Mouse (Mus musculus): Measurements from ENCODE around the gene Prr15l.
A peak's percentile ranks its signal among the peaks of the same experiment; 100 is the strongest.

Prr15l gene

DNA sequence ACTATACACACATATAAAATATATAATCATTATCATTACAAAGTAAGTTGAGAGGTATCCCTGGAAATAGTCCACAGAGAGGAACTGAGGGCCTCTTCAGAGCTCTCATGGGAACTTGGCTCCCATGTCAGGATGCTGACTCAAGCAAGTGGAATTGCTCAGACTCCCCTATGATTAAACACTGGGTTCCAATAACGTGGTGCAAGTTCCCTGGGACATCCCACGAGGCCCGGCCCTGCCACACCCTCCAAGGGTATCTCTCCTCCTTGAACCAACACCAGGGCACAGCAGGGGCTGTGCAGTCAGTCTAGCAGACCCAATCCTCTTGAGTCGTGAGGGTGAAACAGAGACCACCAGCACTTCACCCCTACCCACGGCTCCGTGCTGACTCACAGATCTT, 8.9 kb upstream of the Prr15l start:
- no peak for DNase-seq (ENCODE audit: low read depth, low spot score)

DNA sequence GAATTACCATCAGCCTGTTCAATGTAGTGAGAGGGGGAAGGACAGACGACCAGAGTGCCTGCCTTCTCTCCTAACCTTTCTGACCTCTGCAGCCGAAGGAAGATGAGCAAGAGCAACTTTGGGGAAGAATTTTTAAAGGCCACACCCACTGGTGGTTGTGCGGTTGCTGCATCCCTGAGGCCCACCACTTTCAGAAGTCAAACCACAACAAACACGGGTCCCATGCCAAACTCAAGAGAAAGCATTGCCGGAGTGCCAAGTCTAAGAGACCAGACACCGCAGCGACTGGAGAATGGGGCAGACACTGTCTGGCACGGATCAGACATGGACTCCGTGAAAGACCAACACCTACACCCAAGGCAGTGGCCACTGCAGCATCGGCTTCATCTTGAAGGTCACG, 3.0 kb upstream of the Prr15l start:
- DNase-seq (ENCODE audit: low read depth, low spot score) = no peak

DNA sequence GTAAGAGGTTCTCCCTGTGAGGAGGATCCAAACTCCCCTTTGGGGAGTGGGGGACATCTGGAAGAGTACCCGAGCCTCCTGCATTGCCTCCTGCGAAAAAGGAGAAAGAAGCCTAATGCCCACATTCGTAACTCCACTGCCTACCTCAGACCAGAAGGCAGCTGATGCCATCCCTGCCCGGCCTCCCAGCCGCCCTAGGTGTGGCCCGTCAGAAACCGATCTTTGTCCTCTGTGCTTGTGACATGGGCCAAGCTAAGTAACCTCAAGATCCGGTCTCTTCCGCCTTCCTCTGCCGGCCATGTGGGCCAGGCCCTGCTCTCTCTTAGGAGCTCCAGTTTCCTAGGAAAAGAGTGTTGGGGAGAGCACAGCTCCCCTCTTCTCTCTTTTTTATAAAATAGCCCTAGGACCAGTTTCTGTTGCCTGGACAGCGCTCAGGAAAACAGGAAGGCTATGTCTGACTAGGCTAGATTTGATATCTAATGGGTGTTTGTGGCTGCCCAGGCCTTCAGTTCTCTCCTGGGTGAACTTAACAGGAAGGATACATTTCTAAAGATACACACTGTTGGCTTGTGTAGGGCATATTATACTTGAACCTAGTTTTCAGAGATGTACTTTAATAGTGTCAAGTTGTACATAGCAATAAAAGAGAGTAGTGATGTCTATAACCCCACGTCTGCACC, 2.3 kb upstream of the Prr15l start:
- no peak for DNase-seq (ENCODE audit: low read depth, low spot score)

DNA sequence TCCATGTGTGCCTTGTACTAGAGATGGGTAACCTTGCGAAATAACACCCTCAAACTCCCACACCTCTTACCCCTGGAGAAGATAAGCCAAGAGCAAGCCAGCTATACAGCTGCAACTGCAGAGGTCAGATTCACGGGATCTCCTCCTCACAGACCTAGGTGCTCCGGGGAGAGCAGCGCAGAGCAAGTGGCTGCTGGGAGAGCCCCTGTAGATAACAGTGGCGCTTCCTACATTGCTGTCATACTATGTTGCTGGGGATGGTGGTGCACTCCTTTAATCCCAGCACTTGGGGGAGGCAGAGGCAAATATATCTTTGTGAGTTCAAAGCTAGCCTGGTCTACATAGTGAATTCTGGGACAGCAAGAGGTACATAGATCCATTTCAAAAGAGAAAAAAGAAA, 1.3 kb upstream of the Prr15l start:
- DNase-seq (ENCODE audit: low read depth, low spot score) = no peak

DNA sequence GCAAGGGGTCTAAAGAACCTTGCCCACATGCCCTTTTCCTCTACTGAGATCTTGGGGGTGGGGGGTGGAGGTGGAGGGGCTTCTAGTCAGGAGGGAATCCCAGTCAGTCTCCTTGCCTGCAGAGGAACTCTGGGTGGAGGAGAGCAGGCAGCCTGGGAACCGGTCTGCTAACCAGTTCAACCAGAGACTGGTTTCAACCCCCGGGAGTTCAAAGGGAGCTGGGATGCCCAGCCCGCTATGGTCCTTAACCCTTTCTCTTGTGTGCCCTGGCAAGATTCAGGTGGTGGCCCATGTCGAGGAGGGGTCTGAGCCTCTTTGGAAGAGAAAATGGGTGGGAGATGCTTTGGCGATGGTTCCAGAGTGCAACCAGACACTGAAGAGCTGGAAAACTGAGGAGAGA, 787 bp downstream of the Prr15l start:
- DNase-seq (ENCODE audit: low read depth, low spot score) = no peak

DNA sequence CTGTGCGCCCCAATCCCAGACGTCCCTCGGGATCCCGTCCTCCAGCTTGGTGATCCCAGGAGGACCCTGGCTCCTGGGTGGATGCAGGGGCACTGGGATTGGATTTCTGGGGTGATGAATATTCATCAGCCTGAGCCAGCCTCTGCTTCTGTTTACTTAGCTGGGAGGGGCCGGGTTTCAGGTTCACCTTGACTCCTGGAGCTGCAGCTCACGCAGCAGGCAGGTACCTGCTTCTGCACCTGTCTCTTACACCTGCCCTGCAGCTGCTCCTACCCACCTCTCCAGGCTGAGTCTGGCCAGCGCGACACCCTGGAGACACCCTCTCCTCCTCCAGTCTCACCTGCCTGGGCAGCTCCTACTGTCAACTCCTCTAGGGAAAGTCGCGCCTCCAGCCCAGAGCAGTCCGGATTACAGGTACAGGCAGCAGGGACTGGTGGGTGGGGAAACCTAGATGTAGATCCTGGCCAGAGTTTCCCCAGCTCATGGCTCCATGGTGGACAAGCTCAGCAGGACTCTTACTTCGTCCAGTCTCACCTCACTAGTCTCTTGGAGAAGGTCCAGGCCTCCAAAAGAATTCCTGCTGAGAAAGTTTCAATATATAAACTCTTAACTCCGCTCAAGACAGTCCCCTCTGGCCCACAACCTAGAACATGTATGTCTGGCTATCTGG, 1.3 kb downstream of the Prr15l start:
- no peak for DNase-seq (ENCODE audit: low read depth, low spot score)

DNA sequence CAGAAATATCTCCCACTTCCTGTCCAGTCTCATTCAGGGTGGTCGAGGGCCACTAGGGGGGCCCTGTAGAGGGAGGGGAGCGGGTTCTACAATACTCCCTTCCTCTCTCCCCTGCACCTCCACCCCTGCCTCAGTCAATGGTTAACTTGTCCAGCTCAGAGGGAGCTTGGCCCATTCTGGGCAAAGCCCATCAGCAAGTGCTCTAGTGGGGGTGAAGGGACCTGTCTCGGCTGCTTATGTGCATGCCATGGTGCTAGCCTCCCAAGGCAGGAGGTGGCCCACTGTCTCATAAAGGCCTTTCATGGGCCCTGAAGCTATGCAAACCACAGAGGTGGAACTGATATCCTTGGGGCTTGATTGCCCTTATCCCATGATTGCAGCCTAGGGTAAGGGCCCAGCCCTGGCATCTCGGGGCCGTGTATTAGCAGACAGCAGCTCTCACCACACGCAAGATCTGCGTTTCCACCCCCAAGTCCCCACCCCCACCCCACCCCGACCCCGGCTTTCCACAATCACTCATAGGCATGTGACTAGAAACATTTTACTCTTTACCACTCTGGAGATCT, 1.9 kb downstream of the Prr15l start:
- DNase-seq (ENCODE audit: low read depth, low spot score) = no peak

DNA sequence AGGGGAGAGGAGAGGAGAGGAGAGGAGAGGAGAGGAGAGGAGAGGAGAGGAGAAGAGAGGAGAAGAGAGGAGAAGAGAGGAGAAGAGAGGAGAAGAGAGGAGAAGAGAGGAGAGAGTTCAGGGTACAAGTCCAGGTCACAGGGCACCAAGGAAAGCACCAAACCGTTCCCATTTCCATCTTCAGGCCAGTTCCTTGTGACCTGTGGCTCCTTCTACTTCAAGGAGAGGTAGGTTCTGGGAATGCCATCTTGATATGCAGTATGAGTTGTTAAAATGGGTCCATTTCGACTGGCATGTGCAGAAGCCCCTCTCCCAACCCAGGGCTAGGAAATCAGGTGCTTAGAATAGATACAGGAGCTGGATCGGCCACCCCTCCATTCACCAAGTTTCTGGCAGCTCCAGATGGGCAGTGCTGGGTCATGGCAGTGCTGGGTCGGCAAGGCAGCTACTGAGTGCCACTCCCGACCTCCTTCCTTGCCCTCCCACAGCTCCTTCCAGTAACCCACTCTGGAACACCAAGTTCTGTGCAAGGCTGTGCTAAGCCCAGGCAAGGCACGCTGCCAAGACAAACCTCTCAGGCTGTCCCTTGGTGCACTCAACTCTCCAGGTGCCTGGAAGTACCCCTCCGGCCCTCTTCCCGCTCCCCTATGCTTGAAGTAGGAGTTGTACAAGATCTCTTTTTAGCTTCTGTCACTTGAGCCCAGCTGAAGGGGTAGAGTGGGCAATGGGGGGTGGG, 3.6 kb downstream of the Prr15l start:
- DNase-seq (ENCODE audit: low read depth, low spot score) = no peak

DNA sequence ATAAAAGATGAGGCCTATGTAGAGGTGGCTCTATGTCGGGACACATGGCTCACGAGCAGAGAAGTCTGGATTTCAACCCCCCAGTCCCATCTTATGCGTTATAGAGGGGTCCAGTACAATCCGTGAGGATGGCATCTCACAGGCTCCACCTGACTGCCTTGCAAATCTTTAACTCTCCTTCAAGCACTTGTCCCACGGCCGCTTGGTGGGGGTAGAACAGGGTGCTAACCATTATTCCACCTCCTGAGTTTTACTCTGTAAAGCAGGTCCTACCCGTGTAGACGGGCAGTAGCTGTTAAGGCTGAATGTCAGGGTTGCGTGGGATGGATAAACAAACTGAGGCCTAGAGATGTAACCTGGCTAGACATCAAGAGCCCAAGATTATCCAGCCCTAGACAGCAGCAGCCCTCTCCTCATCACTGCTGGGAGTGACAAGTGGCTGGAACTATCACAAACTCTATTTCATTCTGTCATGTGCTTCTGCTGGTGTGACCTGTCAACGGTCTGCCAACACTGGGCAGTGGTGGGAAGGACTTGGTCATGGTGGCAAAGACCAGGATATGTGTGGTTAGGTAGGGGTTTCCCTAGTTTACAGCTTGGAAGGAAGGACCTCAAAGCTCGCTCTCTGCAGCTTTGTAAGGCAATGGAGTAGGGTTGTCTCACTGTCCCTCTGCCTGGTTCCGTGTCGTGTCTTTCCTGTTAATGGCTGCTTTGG, 5.8 kb downstream of the Prr15l start:
- no peak for DNase-seq (ENCODE audit: low read depth, low spot score)

DNA sequence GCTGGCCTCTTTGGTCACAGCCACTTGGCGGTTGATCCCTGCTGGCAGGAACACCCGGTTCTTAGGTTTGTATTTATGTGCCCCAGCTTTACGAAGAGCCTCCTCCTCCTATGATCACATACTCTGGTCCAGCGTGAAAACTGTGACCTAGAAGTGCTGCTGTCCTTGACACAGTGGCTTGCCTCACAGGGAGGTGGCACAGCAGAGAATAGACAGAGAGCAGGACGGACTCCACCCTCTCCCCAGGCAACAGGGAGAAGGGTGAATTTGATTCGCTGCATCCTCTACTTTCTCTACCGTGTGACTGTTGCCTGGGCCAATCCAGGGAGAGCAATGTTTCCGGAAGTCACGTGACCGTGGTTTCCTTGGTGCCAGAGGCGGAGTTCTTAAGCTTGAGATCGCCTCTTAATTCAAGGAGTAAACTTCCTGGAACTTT, 7.0 kb downstream of the Prr15l start:
- peak; percentile 80 for DNase-seq (ENCODE audit: low read depth, low spot score)

DNA sequence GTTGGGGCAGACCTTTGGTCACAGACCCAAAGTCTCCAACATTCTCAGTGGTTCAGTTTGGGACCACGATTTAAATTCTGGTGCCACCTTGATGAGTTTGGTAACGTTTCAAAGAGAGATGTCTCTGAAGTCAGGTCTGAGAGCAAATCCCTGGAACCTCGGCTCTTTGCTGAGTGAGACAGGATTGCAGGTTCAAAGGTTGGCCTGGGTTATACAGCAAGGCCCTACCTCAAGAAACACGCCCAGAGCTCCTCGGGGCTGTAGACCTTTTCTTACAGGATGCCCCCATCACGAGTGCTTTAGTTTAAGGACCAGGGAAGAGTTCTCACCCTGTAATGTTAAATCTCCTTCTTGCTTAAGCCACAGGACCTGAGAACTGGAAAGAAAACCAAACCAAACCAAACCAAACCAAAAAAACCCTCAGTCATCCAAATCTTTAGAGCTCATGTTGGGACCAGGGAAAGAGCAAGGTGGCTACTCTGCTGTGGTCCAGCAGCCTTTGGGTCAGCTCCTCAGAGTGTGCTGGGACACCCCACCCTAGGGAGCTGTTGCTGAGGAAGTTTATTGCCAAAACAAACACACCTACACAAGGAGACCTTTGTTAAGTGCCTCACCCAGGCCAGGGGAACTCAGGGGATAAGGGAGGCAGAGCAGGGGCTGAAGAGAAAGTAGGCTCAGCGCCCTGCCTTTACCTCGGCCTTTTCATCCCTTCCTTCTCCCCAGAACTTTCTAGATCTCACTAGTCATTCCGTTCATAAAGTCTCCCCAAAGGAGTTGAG, 8.2 kb downstream of the Prr15l start:
- DNase-seq (ENCODE audit: low read depth, low spot score) = no peak

DNA sequence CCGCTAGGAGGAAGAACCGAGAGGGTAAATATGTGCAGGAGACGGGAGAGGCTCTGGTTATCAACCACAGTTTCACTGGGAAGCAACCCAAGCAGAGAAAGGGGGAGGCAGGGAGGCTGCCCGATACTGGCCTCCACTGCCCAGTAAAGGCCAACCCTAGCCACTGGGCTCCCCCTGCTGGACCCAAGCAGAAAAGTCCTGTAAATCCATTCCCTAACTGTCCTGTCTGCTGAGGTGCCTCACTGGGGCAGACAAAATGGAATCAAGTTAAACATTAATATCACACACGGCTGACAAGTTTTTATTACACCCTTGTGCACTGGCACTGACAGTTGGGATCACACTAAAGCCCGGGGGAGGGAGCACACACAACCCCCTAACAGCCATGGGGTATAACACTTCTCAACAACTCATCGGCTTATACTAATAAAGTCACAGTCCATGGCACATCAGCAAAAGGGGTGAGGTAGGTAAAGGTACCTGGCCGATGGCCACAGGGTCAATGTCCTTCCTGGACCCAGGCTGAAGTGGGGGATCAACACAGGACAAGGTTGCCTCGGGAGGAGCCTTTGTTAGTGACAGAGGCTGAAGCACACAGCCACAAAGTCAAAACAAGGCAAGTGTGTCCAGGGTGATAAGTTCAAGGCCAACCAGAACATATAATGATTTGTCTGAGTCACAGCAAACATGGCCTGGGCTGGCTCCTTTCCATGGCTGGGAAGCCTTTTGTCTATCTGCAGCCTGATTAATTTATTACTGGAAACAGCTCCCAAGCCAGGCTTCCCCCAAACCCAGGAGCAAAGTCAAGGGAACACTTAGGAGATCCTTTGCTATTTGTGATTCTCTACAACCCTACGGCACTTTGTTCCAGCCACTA, 9.9 kb downstream of the Prr15l start:
- peak; percentile 46 for DNase-seq (ENCODE audit: low read depth, low spot score)

DNA sequence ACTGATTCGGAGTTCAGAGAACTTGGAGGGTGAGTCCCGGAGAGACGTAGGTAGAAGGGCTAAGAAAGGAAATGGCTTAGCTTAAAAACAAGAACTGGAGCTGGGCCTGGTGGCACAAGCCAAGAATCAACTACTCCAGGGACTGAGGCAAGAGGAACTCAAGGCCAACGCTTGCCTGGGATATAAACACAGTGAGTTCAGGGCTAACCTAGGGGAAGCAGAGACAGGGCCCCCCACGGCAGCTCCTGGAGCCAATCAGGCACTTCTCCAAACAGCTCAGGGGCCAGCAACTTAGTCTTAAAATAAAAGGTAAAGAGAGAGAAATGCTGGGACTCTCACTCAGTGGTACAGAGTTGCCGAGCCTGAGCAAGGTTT, 10.5 kb downstream of the Prr15l start:
- DNase-seq (ENCODE audit: low read depth, low spot score) = no peak

DNA sequence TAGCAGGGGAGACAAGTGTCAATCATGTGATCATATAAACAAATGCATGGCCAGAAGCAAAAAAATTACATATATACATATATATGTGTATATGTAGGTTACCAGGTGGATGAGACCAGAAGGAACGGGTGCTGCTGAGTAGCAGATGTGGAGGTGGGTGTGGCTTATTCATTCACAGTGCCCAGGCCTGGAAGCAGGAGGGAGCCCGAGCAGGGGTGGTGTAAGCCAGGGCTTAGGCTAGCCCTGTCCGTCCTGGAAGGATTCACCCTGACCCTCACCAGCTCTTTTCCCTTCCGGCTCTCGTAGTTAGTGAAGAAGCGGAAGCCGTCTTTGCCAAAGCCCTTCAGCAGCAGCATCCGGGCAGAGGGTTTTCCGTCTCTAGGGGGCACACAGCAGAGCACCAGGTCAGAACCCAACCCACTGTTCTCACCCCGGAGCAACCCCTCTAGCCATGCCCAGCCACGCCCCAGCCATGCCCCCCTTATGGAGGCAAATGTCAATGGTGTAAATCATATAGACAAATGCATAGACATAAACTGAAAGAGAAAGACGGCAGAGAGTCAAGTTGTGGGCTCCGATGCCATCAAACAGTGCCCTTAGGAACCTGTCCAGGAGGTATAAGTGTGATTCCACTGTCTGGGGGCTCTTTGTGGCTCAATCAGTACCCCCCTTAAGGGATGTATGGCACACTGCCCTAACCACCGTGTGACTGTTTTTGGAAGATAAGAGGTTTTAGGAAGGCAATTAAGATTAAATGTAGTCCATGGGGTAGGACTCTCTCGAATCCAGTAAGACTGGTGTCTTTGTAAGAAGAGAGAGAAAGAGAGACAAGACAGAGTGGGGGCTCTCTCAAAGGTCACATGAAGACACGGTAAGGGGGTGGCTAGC, 12.9 kb downstream of the Prr15l start:
- DNase-seq (ENCODE audit: low read depth, low spot score) = no peak

DNA sequence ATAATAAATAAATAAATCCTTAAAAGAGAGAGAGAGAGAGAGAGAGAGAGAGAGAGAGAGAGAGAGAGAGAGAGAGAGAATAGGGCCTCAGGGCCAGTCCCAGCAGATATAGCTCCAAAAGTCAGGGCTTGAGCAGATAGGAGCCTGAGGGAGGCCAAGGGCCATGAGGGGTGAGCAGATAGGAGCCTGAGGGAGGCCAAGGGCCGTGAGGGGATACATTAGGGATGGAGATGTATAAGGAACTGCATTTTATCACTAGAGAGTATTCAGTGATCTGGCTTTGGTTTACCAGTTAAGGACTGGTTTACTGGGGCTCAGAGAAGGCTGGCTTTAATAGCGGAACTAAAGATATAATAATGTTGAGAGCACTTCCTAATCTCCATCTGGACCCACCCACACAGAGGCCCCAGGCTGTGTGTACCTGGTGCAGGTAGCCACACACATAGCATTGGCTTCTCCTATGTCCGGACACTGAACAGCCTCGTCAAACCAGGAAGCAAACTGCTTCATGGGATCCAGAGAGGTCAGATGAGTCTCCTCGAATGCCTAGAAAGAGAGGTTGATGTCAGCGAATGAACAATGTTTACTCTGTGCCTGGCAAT, 14.2 kb downstream of the Prr15l start:
- no peak for DNase-seq (ENCODE audit: low read depth, low spot score)

DNA sequence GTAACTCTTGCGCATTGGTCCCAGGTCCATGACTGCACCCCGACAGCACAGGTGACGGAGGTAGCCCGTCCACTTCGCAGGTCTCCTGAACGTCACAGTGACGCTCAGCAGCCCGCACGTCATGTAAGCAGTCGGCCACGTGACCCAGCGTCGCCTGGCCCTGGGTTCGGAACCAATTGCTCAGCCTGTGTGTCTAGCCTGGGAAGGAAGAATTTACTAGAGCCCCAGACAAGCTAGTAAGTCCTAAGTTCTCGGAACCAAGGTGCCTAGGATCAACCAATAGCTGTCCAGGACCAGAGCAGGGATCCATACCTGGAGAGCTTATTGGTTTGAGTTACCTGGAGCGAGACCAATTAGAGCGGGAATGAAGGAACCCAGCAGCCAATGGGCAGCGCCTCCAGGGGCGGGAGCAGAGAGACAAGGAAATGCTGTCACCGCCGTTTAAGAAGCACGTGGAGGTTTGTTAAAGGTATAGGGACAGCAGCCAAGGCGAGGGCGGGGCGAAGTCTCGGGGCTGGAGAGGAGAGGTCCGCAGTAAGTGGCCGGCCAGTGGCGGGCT, 15.9 kb downstream of the Prr15l start, which contains the start of gene Pnpo:
TSS of gene Pnpo (minus strand) at position 241 of the 559 bp plus-strand sequence.
- peak; percentile 96 for DNase-seq (ENCODE audit: low read depth, low spot score)

DNA sequence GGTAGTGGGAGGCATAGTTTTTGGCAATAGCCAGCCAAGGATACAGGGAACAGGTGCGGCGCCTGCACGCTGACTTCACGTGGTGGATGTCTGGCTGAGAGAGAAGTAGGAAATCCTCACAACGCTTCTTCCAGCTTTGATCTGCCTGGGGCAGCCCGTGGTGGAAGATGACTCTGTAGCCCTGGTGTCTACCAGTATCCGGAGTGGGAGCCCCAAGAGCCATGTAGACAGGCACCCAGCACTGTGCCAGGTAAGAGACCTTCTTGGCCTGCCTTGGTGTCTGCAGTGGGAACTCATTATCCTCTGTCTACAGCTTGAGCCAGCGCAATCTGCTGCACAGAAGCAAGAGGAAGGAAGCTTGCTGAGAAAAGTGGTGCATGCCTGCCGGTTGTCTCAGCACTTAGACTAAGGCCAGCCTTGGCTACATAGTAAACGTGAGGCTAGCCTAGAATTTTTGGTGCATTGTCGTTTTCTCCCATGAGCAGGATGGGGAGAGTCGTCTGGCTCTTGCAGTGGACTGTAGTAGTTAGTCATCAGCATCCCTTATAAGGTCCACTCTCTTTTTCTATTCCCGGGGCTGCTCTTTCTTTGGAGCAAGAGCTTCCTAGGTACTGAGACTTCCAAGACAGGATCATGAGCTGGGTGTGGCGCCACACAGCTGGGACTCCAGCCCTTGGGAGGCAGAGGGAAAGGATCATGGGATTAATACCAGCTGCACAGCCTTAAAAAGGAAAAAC, 17.1 kb downstream of the Prr15l start:
- peak; percentile 54 for DNase-seq (ENCODE audit: low read depth, low spot score)

DNA sequence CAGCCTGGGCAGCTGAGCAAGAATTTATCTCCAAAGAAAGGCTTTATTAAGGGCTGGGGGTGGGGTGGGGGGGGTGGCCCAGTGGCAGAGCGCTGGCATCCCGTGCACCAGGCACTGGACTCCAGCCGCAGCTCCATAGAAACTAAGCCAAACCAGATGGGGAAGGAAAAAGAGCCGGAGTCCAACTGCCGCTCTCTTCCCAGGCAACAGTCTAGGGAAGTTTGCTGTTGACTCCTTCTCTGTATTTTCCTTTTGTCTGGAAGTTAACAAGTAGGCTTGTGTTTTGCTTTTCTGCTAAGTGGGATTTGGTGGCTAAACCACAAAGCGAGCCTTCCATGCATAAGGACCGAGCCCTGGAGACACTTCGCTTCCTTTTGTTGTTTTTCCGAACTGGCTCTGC, 18.6 kb downstream of the Prr15l start:
- DNase-seq (ENCODE audit: low read depth, low spot score) = no peak

All from CD4-positive, CD25-positive, alpha-beta regulatory T cell, adult 2 months (primary cell).